Mouse (Mus musculus): Measurements from ENCODE around the gene Slc25a34. TPM values are rescaled to one million over a fixed set of nuclear protein-coding genes. Genes with fewer than 3 reads are reported as not detected.
A peak's percentile ranks its signal among the peaks of the same experiment; 100 is the strongest.

Gene Slc25a34
- polyA plus RNA-seq, 1 experiment = 0.19 TPM

DNA sequence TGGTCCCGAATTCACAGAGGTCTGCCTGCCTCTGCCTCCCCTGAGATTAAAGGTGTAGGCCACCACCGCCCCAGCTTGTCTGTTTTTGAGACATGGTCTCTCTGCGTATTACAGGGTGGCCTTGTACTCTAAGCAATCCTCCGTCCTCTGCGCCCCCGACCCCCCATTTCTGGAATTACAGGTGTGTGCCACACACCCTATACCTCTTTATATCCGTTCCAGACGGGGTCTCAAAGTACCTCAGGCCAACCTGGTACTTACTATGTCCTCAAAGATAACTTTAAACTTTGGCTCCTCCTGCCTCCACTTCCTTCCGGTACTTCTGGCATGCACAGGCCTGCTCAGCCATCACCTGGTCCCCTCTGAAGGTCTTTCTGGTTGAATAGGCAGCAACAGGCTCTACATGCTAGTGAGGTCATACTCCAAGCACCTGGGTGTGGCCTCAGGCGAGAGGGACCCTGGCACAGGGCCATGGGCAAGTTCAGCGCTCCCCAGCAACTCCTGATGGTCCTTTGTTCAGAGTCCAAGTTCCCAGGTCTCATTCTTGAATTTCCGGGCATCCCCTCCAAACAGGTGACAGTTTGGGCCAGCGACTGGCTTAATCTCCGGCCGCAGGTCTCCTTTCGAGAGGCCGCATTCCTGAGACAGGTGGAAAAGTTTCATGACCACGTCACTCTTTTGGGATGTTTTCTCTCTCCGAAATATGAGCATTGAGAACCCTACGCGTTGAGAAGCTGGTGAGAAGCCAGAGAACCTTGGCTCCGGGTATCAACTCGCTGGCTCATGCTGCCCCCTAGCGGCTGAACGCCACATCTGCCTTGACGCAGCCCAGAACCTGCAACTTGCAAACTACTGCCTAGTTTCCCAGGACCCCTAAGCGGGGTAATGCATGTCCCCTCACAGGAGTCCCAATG lies 48.6 kb downstream of the Slc25a34 start:
- TF ChIP-seq CTCF (IDR thresholded peaks at IDR 0.05; ENCODE audit: borderline replicate concordance, insufficient read depth, low read length) (peak; percentile 94), POLR2A (IDR thresholded peaks at IDR 0.05; ENCODE audit: low read depth, low read length) (no peak)
- Histone ChIP-seq H3K27ac (ENCODE audit: insufficient read depth, low read length) (no peak overlapping the region; the same call in 1 of the 2 replicates), H3K4me3 (ENCODE audit: insufficient read depth, low read length) (no peak overlapping the region), H3K4me1 (ENCODE audit: control insufficient read depth, insufficient read depth, low read length) (peaks cover 17% of the 10 kb centered on the region)

DNA sequence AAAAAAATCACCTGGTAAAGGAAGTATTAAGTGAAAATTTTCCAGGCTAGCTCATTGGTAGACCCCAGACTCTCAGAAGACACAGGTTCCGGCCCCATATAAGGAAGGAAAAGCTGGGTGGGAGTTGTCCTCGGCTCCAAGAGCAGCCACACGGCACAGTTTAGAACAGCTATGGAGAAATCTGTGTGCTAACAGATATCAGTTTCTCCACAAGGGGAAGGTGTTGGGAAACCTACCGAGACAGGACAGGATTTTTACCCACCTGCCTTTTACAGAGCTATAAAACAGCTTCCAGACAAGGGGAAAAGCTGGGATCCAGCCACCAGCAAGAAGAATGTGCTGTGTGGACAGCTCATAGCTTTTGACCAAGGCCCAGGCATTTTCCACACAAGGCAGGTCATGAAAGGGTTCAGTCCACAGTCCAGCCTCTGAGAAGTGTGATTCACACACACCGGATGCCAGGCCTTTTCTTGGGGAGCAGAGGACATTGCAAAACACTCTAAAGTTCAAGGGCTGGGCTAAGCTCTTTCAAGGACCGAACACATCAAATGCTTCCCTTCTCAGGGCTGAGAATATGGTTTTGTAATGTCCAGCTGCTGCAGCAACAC lies 50.2 kb downstream of the Slc25a34 start:
- TF ChIP-seq POLR2A (IDR thresholded peaks at IDR 0.05; ENCODE audit: low read depth, low read length) (no peak; the same call in 1 of the 2 replicates), CTCF (IDR thresholded peaks at IDR 0.05; ENCODE audit: borderline replicate concordance, insufficient read depth, low read length) (no peak)
- no peak overlapping the region for H3K4me3 ChIP-seq (ENCODE audit: insufficient read depth, low read length)
- H3K27ac ChIP-seq (ENCODE audit: insufficient read depth, low read length) = peak overlapping the region; percentile 35
- peaks cover 17% of the 10 kb centered on the region for H3K4me1 ChIP-seq (ENCODE audit: control insufficient read depth, insufficient read depth, low read length)

DNA sequence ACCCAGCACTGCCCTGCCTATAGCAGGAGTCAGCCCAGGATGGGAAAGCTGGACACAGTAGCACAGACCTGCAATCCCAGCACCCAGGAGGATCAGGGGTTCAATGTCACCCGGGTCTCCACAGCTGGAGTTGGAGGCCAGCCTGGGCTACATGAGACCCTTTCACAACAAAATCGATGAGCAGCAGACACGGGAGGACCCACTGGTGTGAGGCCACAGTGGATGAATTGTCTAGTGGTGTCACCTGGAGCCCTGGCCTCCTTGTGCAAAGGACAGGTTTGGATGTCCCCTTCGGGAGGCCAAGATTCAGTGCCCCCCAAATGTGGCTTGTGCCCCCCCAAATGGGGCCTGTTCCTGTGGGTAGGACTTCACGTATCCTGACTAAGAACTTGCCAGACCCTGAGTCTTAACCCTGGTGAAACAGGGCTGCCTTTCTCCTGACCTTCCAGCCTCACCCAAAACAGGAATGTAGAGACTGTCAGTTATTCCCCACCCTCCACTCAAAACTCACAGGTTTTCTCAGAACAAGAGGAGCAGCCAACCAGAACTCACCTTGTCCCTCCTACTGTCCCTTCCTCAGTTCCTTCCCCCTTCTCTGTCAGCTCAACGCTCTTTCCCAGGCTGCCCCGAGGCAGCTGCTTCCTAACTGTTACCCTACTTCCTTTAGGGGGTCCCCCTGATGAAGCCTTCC lies 50.8 kb downstream of the Slc25a34 start:
- TF ChIP-seq POLR2A (IDR thresholded peaks at IDR 0.05; ENCODE audit: low read depth, low read length) = no peak
- TF ChIP-seq CTCF (IDR thresholded peaks at IDR 0.05; ENCODE audit: borderline replicate concordance, insufficient read depth, low read length) = no peak
- peak overlapping the region; percentile 32 for H3K27ac ChIP-seq (ENCODE audit: insufficient read depth, low read length)
- no peak overlapping the region for H3K4me3 ChIP-seq (ENCODE audit: insufficient read depth, low read length)
- H3K4me1 ChIP-seq (ENCODE audit: control insufficient read depth, insufficient read depth, low read length) = peaks cover 17% of the 10 kb centered on the region

DNA sequence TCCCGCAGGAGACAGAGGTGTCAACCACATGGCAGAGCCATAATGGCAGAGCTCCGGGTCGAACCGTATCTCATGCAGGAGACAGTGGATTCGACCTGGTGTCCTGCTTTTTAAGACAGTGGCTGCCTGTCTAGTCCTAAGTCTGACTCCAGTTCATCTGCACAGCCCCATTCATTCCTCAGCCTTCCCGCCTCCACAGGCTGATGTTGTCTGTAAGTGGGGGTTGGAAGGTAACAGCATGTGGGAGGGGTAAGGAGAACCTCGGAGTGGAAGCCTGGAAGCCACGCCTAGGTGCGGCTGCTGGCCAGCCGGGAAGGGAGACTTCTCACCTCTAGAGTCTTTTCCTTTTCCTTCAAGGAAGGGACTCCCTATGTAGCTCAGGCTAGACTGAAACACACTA lies 51.7 kb downstream of the Slc25a34 start:
- peaks cover 17% of the 10 kb centered on the region for H3K4me1 ChIP-seq (ENCODE audit: control insufficient read depth, insufficient read depth, low read length)
- no peak for TF ChIP-seq CTCF (IDR thresholded peaks at IDR 0.05; ENCODE audit: borderline replicate concordance, insufficient read depth, low read length)
- TF ChIP-seq POLR2A (IDR thresholded peaks at IDR 0.05; ENCODE audit: low read depth, low read length) = no peak
- no peak overlapping the region for H3K4me3 ChIP-seq (ENCODE audit: insufficient read depth, low read length)
- no peak overlapping the region for H3K27ac ChIP-seq (ENCODE audit: insufficient read depth, low read length)

DNA sequence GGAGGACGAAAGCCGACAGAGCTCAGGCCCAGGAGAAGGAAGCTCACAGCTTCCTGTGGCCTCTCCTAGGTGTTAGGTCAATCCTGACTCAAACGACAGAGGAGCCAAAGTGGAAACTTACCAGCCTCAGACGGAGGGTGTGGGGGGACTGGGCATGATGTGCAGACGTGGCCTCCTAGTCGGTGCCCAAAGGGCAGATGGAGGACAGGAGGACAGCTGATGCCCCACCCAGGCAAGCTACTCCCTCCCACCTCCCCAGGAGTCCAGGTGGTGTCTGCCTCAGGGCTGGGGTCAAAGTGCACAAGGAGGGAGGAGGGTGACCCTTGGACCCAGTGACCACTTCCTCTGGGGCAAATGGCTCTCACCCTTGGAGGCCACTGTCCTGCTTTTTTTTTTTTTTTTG lies 52.3 kb downstream of the Slc25a34 start:
- no peak for TF ChIP-seq CTCF (IDR thresholded peaks at IDR 0.05; ENCODE audit: borderline replicate concordance, insufficient read depth, low read length)
- no peak for TF ChIP-seq POLR2A (IDR thresholded peaks at IDR 0.05; ENCODE audit: low read depth, low read length)
- Histone ChIP-seq H3K4me1 (ENCODE audit: control insufficient read depth, insufficient read depth, low read length) (peaks cover 17% of the 10 kb centered on the region), H3K4me3 (ENCODE audit: insufficient read depth, low read length) (no peak overlapping the region), H3K27ac (ENCODE audit: insufficient read depth, low read length) (no peak overlapping the region)

DNA sequence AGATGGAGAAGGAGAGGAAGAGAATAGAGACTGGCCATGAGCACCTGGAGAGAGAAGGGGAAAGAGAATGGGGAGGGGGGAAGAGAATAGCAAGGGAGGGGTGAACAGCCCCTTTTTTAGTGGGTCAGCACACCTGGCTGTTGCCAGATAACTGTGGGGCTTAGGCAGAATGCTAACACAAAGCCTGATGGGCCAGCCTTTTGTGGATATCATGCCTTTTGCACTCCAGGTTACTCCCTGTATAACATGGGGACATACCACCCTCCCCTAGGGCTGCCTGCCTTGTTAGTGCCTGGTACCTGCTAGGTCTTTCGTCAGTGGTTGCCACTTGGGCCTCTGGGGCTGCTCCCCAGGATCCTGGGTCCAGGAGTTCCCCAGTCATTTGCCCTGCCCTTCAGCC lies 52.8 kb downstream of the Slc25a34 start:
- H3K4me1 ChIP-seq (ENCODE audit: control insufficient read depth, insufficient read depth, low read length) = peaks cover 17% of the 10 kb centered on the region
- TF ChIP-seq CTCF (IDR thresholded peaks at IDR 0.05; ENCODE audit: borderline replicate concordance, insufficient read depth, low read length) (no peak), POLR2A (IDR thresholded peaks at IDR 0.05; ENCODE audit: low read depth, low read length) (no peak)

DNA sequence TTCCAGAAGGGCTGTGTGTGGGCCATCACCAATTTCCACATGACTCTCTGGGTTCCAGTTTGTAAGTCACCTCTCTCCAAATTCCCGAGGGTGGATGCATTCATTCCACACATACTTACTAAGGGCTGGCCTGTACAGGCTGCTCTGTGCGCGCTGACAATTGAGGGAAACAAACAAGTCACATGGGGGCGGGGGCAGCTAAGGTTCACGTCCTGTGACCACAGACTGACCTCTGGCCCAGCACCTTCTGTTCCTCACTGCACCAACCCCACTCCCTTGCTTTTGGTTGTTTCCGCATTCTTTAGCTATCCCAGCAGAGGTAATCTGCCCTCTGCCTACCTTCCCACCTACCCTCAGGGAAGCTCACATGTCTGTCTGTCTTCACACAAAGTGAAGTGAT lies 53.6 kb downstream of the Slc25a34 start:
- no peak overlapping the region for H3K27ac ChIP-seq (ENCODE audit: insufficient read depth, low read length)
- H3K4me1 ChIP-seq (ENCODE audit: control insufficient read depth, insufficient read depth, low read length) = peaks cover 14% of the 10 kb centered on the region

More for the DNA sequence above, 52.8 kb downstream of the Slc25a34 start:
- Histone ChIP-seq H3K4me3 (ENCODE audit: insufficient read depth, low read length) (no peak overlapping the region), H3K27ac (ENCODE audit: insufficient read depth, low read length) (no peak overlapping the region)

DNA sequence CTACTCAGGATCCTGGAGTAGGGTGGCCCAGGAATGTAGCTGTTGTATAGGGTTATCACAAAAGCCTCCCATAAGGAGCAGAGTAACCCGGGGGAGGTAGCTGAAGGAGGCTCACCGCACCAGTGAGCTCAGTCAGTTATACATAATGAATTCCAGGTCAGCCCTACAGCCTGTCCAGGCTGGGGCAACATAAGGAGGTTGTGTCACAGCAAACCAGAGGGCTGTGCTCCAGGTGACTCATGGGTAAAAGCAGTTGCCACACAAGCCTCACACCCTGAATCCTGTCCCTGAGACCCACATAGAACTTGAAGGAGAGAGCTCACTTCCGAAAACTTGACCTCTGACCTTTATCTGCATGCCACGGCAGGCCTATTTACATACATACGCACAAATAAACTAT lies 54.7 kb downstream of the Slc25a34 start:
- H3K4me3 ChIP-seq (ENCODE audit: insufficient read depth, low read length) = no peak overlapping the region
- no peak overlapping the region for H3K27ac ChIP-seq (ENCODE audit: insufficient read depth, low read length)
- peaks cover 16% of the 10 kb centered on the region for H3K4me1 ChIP-seq (ENCODE audit: control insufficient read depth, insufficient read depth, low read length)
- TF ChIP-seq CTCF (IDR thresholded peaks at IDR 0.05; ENCODE audit: borderline replicate concordance, insufficient read depth, low read length) (no peak), POLR2A (IDR thresholded peaks at IDR 0.05; ENCODE audit: low read depth, low read length) (no peak)

More for the DNA sequence above, 53.6 kb downstream of the Slc25a34 start:
- H3K4me3 ChIP-seq (ENCODE audit: insufficient read depth, low read length) = no peak overlapping the region
- no peak for TF ChIP-seq CTCF (IDR thresholded peaks at IDR 0.05; ENCODE audit: borderline replicate concordance, insufficient read depth, low read length)
- no peak for TF ChIP-seq POLR2A (IDR thresholded peaks at IDR 0.05; ENCODE audit: low read depth, low read length)

Other genes with a start within 250 kb of the Slc25a34 start
- not detected in 2 replicates for gene Clcnka, start 225.1 kb downstream of the Slc25a34 start, polyA plus RNA-seq (2011; ENCODE audit: insufficient read length, low read depth, missing spikeins)
- gene Clcnkb, start 207.8 kb downstream of the Slc25a34 start, polyA plus RNA-seq (2011; ENCODE audit: insufficient read length, low read depth, missing spikeins) = not detected in 2 replicates
- gene Hspb7, start 203.0 kb downstream of the Slc25a34 start, polyA plus RNA-seq (2011; ENCODE audit: insufficient read length, low read depth, missing spikeins) = 1.2 and 1.9 TPM in 2 replicates
- gene Srarp, start 187.7 kb downstream of the Slc25a34 start, polyA plus RNA-seq (2011; ENCODE audit: insufficient read length, low read depth, missing spikeins) = not detected in 2 replicates
- gene Zbtb17, start 179.2 kb downstream of the Slc25a34 start, polyA plus RNA-seq (2011; ENCODE audit: insufficient read length, low read depth, missing spikeins) = 14.4 and 15.1 TPM in 2 replicates
- 20.7 and 21.2 TPM in 2 replicates for gene Spen, start 85.2 kb downstream of the Slc25a34 start, polyA plus RNA-seq (2011; ENCODE audit: insufficient read length, low read depth, missing spikeins)
- 72.4 and 90.1 TPM in 2 replicates for gene Fblim1, start 17.7 kb downstream of the Slc25a34 start, polyA plus RNA-seq (2011; ENCODE audit: insufficient read length, low read depth, missing spikeins)
- gene Tmem82, start 5.2 kb downstream of the Slc25a34 start, polyA plus RNA-seq (2011; ENCODE audit: insufficient read length, low read depth, missing spikeins) = not detected in 2 replicates
- 22.5 and 29.8 TPM in 2 replicates for gene Plekhm2, start 41.1 kb upstream of the Slc25a34 start, polyA plus RNA-seq (2011; ENCODE audit: insufficient read length, low read depth, missing spikeins)
- 5.1 and 5.3 TPM in 2 replicates for gene Rsc1a1, start 61.8 kb upstream of the Slc25a34 start, polyA plus RNA-seq (2011; ENCODE audit: insufficient read length, low read depth, missing spikeins)
- gene Ddi2, start 99.6 kb upstream of the Slc25a34 start, polyA plus RNA-seq (2011; ENCODE audit: insufficient read length, low read depth, missing spikeins) = 27.6 and 30.9 TPM in 2 replicates
- not detected in 2 replicates for gene Agmat, start 122.9 kb upstream of the Slc25a34 start, polyA plus RNA-seq (2011; ENCODE audit: insufficient read length, low read depth, missing spikeins)
- 10.0 and 11.3 TPM in 2 replicates for gene Dnajc16, start 167.1 kb upstream of the Slc25a34 start, polyA plus RNA-seq (2011; ENCODE audit: insufficient read length, low read depth, missing spikeins)
- 10.0 and 13.2 TPM in 2 replicates for gene Casp9, start 169.8 kb upstream of the Slc25a34 start, polyA plus RNA-seq (2011; ENCODE audit: insufficient read length, low read depth, missing spikeins)
- gene Cela2a, start 202.3 kb upstream of the Slc25a34 start, polyA plus RNA-seq (2011; ENCODE audit: insufficient read length, low read depth, missing spikeins) = not detected in 2 replicates
- not detected in 2 replicates for gene Ctrc, start 222.5 kb upstream of the Slc25a34 start, polyA plus RNA-seq (2011; ENCODE audit: insufficient read length, low read depth, missing spikeins)